Mouse (Mus musculus) layer of hippocampus, adult 2 months (tissue): ENCODE results near the gene Gm4340. TPM values are rescaled to one million over a fixed set of nuclear protein-coding genes. Genes with fewer than 3 reads are reported as not detected.
"Not testable (repeated sequence)": the region's sequence is repeated elsewhere in the genome, so short reads cannot be mapped to it uniquely, and the experiment has no call there.

Source experiments
- DNase-seq, 2 experiments: peaks; one replicate each; pipeline ENCODE4 v3.0.0; 2022; ENCODE audit warnings: low spot score in 2 of 2
- H3K27ac ChIP-seq: fragments of 200-600 bp; 2 replicates; pipeline ENCODE4 v1.8.1; 2022
- H3K4me3 ChIP-seq: fragments of 200-600 bp; 2 replicates; pipeline ENCODE4 v1.8.1; 2022; ENCODE audit warnings: mild to moderate bottlenecking
- CTCF ChIP-seq: fragments of 200-600 bp; conservative IDR thresholded peaks from 2 replicates; pipeline ENCODE4 v1.8.1; 2022; ENCODE audit warnings: antibody characterized with exemption, mild to moderate bottlenecking, moderate library complexity
- long read RNA-seq, 2 experiments: library from polyadenylated mRNA; stranded (forward); transcript quantifications; one replicate each; pipeline ENCODE4 v2.0.0; 2021; ENCODE audit warnings: borderline mapping rate in 2 of 2
- total RNA-seq, 2 experiments: library from RNA; stranded (reverse); gene quantifications; 2 replicates each; pipeline ENCODE4 v1.2.3; 2021

Gm4340 gene
- total RNA-seq = not detected
- long read RNA-seq, experiment 1 = 0 reads
- long read RNA-seq, experiment 2 = 0 reads

- H3K27ac ChIP-seq, DNase-seq, H3K4me3 ChIP-seq: not testable (repeated sequence)
These were observed at the start of gene Gm4340 for GRCm38 (mm10) chr10:104193742-104194141. TSS of gene Gm4340 (plus strand) at chr10:104194042.

- DNase-seq = not testable (repeated sequence)
These were observed 42.6 kb upstream of the Gm4340 start, which contains the start of gene Gm6763 for GRCm38 (mm10) chr10:104151197-104151596. TSS of gene Gm6763 (plus strand) at chr10:104151497.

GRCm38 (mm10) chr10:104159706-104160105, 34.1 kb upstream of the Gm4340 start, which contains the start of gene Gm8764:
TSS of gene Gm8764 (plus strand) at chr10:104160006.
- not testable (repeated sequence) for H3K4me3 ChIP-seq, H3K27ac ChIP-seq, DNase-seq

More at GRCm38 (mm10) chr10:104151197-104151596, 42.6 kb upstream of the Gm4340 start, which contains the start of gene Gm6763:
- not testable (repeated sequence) for H3K27ac ChIP-seq, H3K4me3 ChIP-seq

GRCm38 (mm10) chr10:104168215-104168614, 25.6 kb upstream of the Gm4340 start, which contains the start of gene Gm21304:
TSS of gene Gm21304 (plus strand) at chr10:104168515.
- DNase-seq, H3K27ac ChIP-seq, H3K4me3 ChIP-seq: not testable (repeated sequence)

- H3K27ac ChIP-seq, DNase-seq, H3K4me3 ChIP-seq: not testable (repeated sequence)
These were observed 17.1 kb upstream of the Gm4340 start, which contains the start of gene Gm21312 for GRCm38 (mm10) chr10:104176724-104177123. TSS of gene Gm21312 (plus strand) at chr10:104177024.

GRCm38 (mm10) chr10:104185233-104185632, 8.6 kb upstream of the Gm4340 start, which contains the start of gene Gm20765:
TSS of gene Gm20765 (plus strand) at chr10:104185533.
- not testable (repeated sequence) for DNase-seq, H3K4me3 ChIP-seq, H3K27ac ChIP-seq

- Histone ChIP-seq H3K4me3 (no peak overlapping the region), H3K27ac (no peak overlapping the region)
- no peak for TF ChIP-seq CTCF
- DNase-seq = no peak
These were observed 15.8 kb downstream of the Gm4340 start for GRCm38 (mm10) chr10:104209655-104210054.

- Histone ChIP-seq H3K27ac (no peak overlapping the region), H3K4me3 (no peak overlapping the region)
- TF ChIP-seq CTCF = no peak
- no peak for DNase-seq
These were observed 16.6 kb downstream of the Gm4340 start for GRCm38 (mm10) chr10:104210268-104210990.

GRCm38 (mm10) chr10:104214527-104214926, 20.7 kb downstream of the Gm4340 start:
- Histone ChIP-seq H3K27ac (no peak overlapping the region), H3K4me3 (no peak overlapping the region)
- no peak for DNase-seq
- TF ChIP-seq CTCF = no peak

- TF ChIP-seq CTCF = no peak
- no peak overlapping the region for H3K27ac ChIP-seq
- DNase-seq = no peak
- H3K4me3 ChIP-seq = no peak overlapping the region
These were observed 26.6 kb downstream of the Gm4340 start for GRCm38 (mm10) chr10:104220303-104221021.

Other genes with a start within 250 kb of the Gm4340 start
- gene Gm21293, start 51.1 kb upstream of the Gm4340 start, total RNA-seq = not detected
- not detected for gene Gm6763, start 42.5 kb upstream of the Gm4340 start, total RNA-seq
- gene Gm8764, start 34.0 kb upstream of the Gm4340 start, total RNA-seq = not detected
- gene Gm21304, start 25.5 kb upstream of the Gm4340 start, total RNA-seq = not detected
- gene Gm21312, start 17.0 kb upstream of the Gm4340 start, total RNA-seq = not detected
- gene Gm20765, start 8.5 kb upstream of the Gm4340 start, total RNA-seq = not detected